Mouse (Mus musculus) heart, adult 2 months (tissue): ENCODE measurements around the gene Gm20388.
A peak's percentile ranks its signal among the peaks of the same experiment; 100 is the strongest.

Experiments used
- CTCF ChIP-seq: fragments of 200-600 bp; IDR thresholded peaks from 2 replicates; pipeline ENCODE4 v1.8.1; 2022; ENCODE audit warnings: antibody characterized with exemption, mild to moderate bottlenecking, moderate library complexity
- EP300 ChIP-seq: fragments of 200-500 bp; IDR thresholded peaks from 2 replicates; pipeline ENCODE4 v1.6.1; 2011; ENCODE audit warnings: low read depth, low read length, control low read depth; ENCODE audit not compliant: insufficient read depth
- POLR2A ChIP-seq: fragments of 200-500 bp; IDR thresholded peaks from 2 replicates; pipeline ENCODE4 v1.6.1; 2011; ENCODE audit warnings: mild to moderate bottlenecking, low read depth, low read length, control low read depth; ENCODE audit not compliant: insufficient read depth

GRCm38 (mm10) chr8:124052110-124052509 lies 4141.5 kb downstream of the Gm20388 start:
- TF ChIP-seq EP300 (peak; percentile 97), CTCF (no peak; the same call in 1 of the 2 replicates), POLR2A (no peak)
